Mouse (Mus musculus) embryonic stem cell, embryonic (primary cell): ENCODE measurements around the gene Fau.

Experiments
- CTCF ChIA-PET, 4 experiments: fragments of 300-600 bp in 2 of 4; fragments of 350-600 bp in 2 of 4; sonication (Branson Sonifier 250); formaldehyde crosslinking; loops; one replicate each; lab custom pipeline; 2022; ENCODE audit warnings: inconsistent platforms in 2 of 4; lab: Charles Lee
- POLR2A ChIA-PET, 4 experiments: fragments of 300-600 bp in 2 of 4; fragments of 350-600 bp in 2 of 4; sonication (Branson Sonifier 250); formaldehyde crosslinking; loops; one replicate each; lab custom pipeline; 2022; ENCODE audit warnings: antibody characterized with exemption in 4 of 4, inconsistent platforms in 1 of 4; lab: Charles Lee

The Fau gene

DNA sequence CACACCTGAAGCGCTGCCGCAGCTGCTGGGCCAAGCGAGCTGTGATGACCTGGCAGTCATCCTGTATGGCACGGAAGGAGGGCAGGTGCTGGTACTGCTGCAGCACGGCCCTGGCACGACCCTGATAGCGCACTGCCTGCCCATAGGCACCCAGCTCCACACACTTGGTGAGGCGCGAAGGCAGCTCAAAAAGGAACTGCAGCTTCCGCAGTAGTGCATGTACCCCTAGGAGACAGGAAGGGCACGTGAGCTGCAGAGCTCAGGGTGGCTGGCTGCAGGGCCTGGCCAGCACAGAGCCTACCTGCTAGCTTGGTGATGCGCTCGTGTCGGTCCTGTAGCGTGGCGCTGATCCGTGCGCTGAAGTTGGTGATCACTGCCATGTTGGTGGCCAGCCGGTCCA, 13.6 kb downstream of the Fau start:
- ChIA-PET CTCF (interaction anchor here (0.5 to 2.6 kb wide), 14 partner anchors 9 to 264 kb away, joined by 3 to 11 read pairs (median 3); partner anchors contain the start of genes Cdca5 (in 2 of the 4), Zfpl1 (in 2 of the 4), Znhit2 (in 2 of the 4) and Capn1 (in 1 of the 4)), POLR2A (interaction anchor here (0.8 to 47.9 kb wide), 52 partner anchors 5 to 428 kb away, joined by 3 to 1520 read pairs (median 4); partner anchors contain the start of genes Cdca5 (in 4 of the 4), Zfpl1 (in 4 of the 4), Capn1 (in 3 of the 4) and Fau (in 3 of the 4))

GRCm38 (mm10) chr19:6073889-6074288, 16.2 kb downstream of the Fau start:
- ChIA-PET CTCF (interaction anchor here in 1 of 4 experiments (0.6 kb wide), 1 partner anchor 54 kb away, joined by 3 read pairs; the partner anchor contains the start of gene Snx15), POLR2A (interaction anchor here in 2 of 4 experiments (29.9 to 47.9 kb wide), 4 partner anchors 2 to 15 kb away, joined by 1277 to 1520 read pairs (median 1398); partner anchors contain the start of genes Cdca5 (in 2 of the 2), Fau (in 2 of the 2), Gm28374 (in 2 of the 2) and Mrpl49 (in 2 of the 2))

DNA sequence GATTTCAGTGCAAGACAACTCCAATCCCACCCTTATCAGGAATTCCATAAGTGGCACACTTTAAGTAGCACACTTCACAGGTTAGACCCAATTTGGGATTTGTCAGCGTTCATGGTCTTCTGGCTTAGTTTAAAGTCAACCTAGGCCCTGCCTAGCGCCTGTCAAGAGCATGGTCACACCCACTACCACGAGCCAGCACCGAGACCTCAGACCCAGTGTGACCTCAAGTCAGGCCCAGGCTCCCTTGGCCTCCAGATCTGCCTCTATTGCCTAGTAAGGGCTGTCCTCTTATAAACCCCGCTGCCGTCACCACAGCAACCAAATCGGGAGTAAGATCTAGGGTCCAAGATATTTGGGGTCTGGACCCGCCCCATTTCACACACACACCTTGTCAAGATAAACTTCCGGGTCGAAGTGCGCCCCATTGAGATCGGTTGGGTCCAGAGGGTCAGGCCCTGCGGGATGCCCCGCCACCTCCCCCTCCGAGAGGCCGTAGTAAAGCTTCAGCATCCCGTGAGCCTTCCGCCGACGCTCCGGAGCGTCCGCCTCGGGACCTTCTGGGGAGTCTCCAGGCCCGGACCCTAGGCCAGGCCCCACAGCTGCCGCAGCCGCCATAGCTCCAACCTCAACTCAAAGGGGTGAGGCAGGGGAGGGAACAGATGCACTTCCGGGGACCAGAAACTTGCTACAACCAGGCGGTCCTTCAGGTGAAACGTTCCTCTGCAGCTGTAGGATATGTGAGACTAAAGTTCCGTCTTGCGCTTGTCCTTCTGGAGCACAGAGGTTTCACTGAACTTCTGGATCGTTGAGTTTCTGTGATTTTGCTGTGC, 19.1 kb downstream of the Fau start, which contains the start of gene Vps51:
Gene Vps51 (minus strand): TSS at position 668 of the 830 bp plus-strand sequence.
- POLR2A ChIA-PET = interaction anchor here (0.6 to 47.9 kb wide), 38 partner anchors 0 to 989 kb away, joined by 3 to 1520 read pairs (median 4); partner anchors contain the start of genes Tm7sf2 (in 4 of the 4), Cdca5 (in 3 of the 4), Snx15 (in 3 of the 4) and Zfpl1 (in 3 of the 4)
- CTCF ChIA-PET = interaction anchor here in 1 of 4 experiments (0.9 to 5.4 kb wide), 5 partner anchors 9 to 152 kb away, joined by 3 to 32 read pairs (median 3); partner anchors contain the start of genes Cdc42ep2, Tm7sf2 and Znhit2

GRCm38 (mm10) chr19:6079983-6080480, 22.4 kb downstream of the Fau start, which contains the start of gene Tmem262:
TSS of gene Tmem262 (plus strand) at chr19:6080033.
- ChIA-PET CTCF (interaction anchor here in 2 of 4 experiments (0.6 to 5.4 kb wide), 5 partner anchors 9 to 185 kb away, joined by 3 to 32 read pairs (median 5); partner anchors contain the start of gene Tm7sf2 (in 1 of the 2)), POLR2A (interaction anchor here in 3 of 4 experiments (0.6 to 47.9 kb wide), 12 partner anchors 4 to 283 kb away, joined by 3 to 1520 read pairs (median 4); partner anchors contain the start of genes Fau (in 2 of the 3), Mrpl49 (in 2 of the 3), Sf1 (in 2 of the 3) and Syvn1 (in 2 of the 3))

DNA sequence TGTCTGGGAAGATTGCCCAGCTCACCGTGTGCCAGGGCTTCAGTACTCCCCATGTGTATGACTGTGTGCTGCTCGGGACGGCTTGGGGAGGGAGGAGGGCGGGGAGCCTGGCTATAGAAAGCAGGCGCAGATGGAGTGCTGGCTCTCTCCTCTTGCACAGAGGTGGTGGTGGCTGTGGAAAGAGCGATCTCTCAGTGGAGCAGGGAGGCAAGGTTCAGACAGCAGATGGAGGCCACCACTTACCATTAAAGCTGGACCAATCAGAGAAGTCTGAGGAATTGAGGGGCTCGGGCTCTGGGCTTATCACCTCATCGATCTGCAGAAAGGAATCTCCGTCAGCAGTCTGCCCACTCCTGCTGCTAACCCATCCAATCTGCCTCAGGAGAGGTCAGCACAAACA, 24.5 kb downstream of the Fau start, which contains the start of gene Gm28374:
Gene Gm28374 (minus strand): TSS at position 101 of the 400 bp plus-strand sequence.
- ChIA-PET CTCF (interaction anchor here in 1 of 4 experiments (0.9 kb wide), 1 partner anchor 15 kb away, joined by 3 read pairs; no protein-coding TSS in a partner anchor), POLR2A (interaction anchor here in 3 of 4 experiments (0.8 to 47.9 kb wide), 7 partner anchors 6 to 46 kb away, joined by 3 to 1520 read pairs (median 5); partner anchors contain the start of genes Tm7sf2 (in 3 of the 3), Fau (in 2 of the 3), Mrpl49 (in 2 of the 3) and Syvn1 (in 2 of the 3))

DNA sequence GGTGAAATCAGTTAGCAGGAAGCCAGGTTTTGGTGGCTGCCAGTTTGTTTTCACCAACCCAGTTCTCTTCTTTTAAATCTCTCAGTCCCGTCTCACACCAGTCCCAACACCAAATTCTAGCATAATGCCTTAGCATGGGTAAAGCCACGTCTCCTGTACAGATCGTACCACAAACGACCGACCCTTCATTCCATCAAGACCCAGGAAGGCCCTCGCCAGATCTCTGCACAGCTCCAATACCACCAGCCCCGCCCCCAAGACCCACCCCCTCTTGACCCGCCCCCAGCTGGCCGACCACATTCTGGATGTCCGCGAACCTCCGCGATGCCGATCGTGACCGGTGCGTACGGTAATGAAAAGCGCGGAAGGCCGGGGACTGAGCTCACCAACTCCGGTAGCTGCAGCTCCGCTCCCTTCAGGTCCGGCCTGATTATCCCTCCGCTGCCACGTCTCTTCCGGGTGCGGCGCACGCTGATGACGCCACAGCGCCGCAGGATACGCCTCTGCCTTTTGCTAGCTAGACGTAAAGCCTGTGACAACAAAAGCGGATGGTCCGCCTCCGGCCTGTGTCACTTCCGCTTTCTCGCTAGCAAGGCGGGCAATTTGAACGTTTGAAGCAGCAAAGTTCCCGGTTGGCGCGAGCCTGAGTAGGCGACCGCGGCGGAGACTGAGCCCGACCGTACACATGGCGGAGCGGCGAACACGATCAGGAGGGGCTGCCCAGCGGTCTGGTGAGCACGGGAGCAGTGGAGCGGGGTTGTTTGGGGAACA, 27.0 kb downstream of the Fau start, which contains the start of the genes Zfpl1 and Cdca5:
Gene Zfpl1 (minus strand): TSS at position 479 of the 771 bp plus-strand sequence.
Gene Cdca5 (plus strand): TSS at position 506 of the 771 bp plus-strand sequence.
- ChIA-PET POLR2A (interaction anchor here (0.5 to 43.4 kb wide), 130 partner anchors 8 to 1281 kb away, joined by 3 to 1520 read pairs (median 5); partner anchors contain the start of genes Znhit2 (in 4 of the 4), Fau (in 3 of the 4), Mrpl49 (in 3 of the 4) and Pola2 (in 3 of the 4)), CTCF (interaction anchor here (0.6 to 3.8 kb wide), 18 partner anchors 8 to 1031 kb away, joined by 3 to 46 read pairs (median 4); partner anchors contain the start of genes Tm7sf2 (in 2 of the 4), Arl2 (in 1 of the 4), Capn1 (in 1 of the 4) and Cdc42bpg (in 1 of the 4))

DNA sequence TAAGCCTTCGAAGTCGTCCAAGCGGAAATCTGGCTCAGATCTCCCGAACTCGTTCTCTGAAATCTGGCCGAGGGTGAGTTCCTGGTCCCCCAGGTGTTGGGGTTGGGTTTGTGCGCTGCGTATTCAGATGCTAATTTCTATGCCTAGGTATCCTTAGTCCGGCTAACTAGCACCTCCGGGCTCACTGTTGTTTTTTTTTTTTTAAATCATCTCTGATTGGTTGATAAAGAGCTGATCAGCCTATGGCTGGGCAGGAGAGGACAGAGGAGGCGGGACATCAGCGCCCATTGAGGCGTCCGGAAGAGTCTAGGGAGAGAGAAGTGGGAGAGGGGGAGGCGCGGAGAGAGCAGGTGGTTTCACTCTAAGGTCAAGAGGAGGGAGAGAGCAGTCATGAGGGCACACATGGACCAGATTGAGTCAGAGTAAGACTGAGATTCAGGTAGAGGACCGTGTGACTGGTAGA, 27.8 kb downstream of the Fau start:
- CTCF ChIA-PET = interaction anchor here (0.6 to 3.8 kb wide), 27 partner anchors 8 to 890 kb away, joined by 3 to 46 read pairs (median 4); partner anchors contain the start of genes Tm7sf2 (in 2 of the 4), Capn1 (in 1 of the 4), Cdc42bpg (in 1 of the 4) and Syvn1 (in 1 of the 4)
- POLR2A ChIA-PET = interaction anchor here (0.5 to 43.4 kb wide), 171 partner anchors 8 to 1282 kb away, joined by 3 to 1520 read pairs (median 5); partner anchors contain the start of genes Vps51 (in 4 of the 4), Znhit2 (in 4 of the 4), Arl2 (in 3 of the 4) and Fau (in 3 of the 4)

DNA sequence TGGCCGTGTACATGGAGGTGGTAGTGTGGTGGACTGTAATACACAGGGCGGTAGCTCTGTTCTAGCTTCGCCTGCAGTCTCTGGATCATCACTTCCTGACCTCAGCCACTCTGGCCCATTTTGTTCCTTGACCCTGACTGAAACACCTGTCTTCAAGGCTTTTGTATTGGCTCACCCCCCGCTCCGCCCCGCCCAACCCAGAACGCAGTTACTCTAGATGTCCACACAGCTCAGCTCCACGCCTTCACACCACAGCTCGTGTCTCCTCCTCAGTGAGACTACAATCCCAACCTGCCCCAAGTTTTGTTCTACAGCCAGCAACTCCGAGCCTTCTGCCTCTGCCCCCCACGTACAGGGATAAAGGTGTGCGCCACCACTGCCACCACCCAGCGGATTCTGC, 31.2 kb downstream of the Fau start:
- ChIA-PET POLR2A (interaction anchor here (0.5 to 43.4 kb wide), 30 partner anchors 7 to 276 kb away, joined by 3 to 1520 read pairs (median 4); partner anchors contain the start of genes Mrpl49 (in 3 of the 4), Vps51 (in 3 of the 4), Cdc42ep2 (in 2 of the 4) and Fau (in 2 of the 4)), CTCF (interaction anchor here (0.6 to 1.9 kb wide), 6 partner anchors 21 to 479 kb away, joined by 3 to 9 read pairs (median 4); partner anchors contain the start of genes Arl2 (in 1 of the 4), Batf2 (in 1 of the 4) and Tm7sf2 (in 1 of the 4))

DNA sequence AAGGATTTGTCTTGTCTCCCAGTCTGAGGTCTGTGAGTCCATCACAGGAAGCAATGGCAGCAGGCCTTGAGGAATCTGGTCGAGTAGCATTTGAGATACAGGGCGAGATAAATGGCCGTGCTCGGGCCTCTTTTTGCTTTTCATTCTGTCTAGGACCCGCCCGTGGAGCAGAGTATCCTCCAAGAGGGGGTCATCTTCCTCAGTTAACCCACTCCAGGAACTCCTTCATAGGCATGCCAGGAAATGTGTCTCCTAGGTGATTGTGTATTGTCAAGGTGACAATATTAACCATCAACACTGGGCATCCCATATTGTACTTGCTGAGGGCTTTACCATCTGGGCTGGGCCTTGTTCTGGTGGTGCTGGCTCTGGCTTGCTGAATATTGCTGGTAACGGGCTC, 36.5 kb downstream of the Fau start, which contains the start of gene AC131692.1:
Gene AC131692.1 (plus strand): TSS at position 301 of the 400 bp plus-strand sequence.
- ChIA-PET CTCF (no interaction called here), POLR2A (interaction anchor here in 2 of 4 experiments (0.6 to 43.4 kb wide), 9 partner anchors 9 to 35 kb away, joined by 3 to 1520 read pairs (median 7); partner anchors contain the start of genes Cdca5 (in 2 of the 2), Tm7sf2 (in 2 of the 2), Vps51 (in 2 of the 2) and Zfpl1 (in 2 of the 2))

DNA sequence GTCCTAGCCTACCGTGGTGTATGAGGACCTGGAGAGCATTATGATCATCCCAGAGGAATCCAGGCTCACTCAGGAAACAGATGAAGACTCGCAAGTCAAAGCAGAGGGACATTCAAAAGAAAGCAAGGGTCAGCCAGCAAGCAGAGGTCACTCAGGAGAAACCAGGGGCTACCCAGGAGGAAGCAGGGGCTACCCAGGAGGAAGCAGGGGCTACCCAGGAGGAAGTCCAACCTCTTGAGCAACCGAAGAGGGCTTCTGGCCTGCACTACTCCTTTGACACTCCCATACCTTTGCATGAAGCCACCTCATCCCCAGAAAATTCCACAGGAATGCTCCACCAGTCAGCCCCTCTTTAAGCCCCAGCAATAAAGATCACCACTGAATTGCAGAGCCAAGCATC, 40.2 kb downstream of the Fau start:
- ChIA-PET POLR2A (interaction anchor here in 3 of 4 experiments (0.6 to 43.4 kb wide), 8 partner anchors 11 to 517 kb away, joined by 3 to 1520 read pairs (median 6); partner anchors contain the start of genes Cdca5 (in 2 of the 3), Zfpl1 (in 2 of the 3), Fau (in 1 of the 3) and Gm28374 (in 1 of the 3)), CTCF (no interaction called here)

DNA sequence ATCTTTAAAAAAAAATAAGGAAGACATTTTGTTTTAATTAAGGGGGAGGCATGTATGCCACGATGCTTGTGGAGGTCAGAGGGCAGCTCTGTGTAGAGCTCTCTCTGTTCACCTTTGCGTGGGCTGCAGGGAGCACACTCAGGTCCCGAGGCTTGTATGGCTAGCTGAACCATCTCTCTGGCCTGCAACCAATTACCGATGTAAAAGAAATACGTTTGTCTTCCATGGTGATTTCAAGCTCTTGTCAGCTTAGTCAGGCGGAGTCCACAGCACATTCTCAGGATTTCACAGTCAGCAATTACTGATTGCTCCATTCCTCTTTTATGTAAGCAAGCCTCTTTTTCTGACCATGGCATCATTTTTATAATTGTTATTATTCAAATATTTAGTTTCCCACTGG, 43.5 kb downstream of the Fau start:
- CTCF ChIA-PET = interaction anchor here in 1 of 4 experiments (0.6 kb wide), 1 partner anchor 145 kb away, joined by 4 read pairs; no protein-coding TSS in a partner anchor
- POLR2A ChIA-PET = interaction anchor here in 3 of 4 experiments (0.5 to 11.0 kb wide), 13 partner anchors 10 to 1890 kb away, joined by 3 to 137 read pairs (median 3); partner anchors contain the start of genes AC131692.1 (in 1 of the 3), Cdca5 (in 1 of the 3), Sac3d1 (in 1 of the 3) and Tm7sf2 (in 1 of the 3)

GRCm38 (mm10) chr19:6102169-6102853, 44.7 kb downstream of the Fau start:
- ChIA-PET CTCF (interaction anchor here in 1 of 4 experiments (2.4 kb wide), 1 partner anchor 315 kb away, joined by 7 read pairs; no protein-coding TSS in a partner anchor), POLR2A (interaction anchor here in 3 of 4 experiments (0.7 to 11.0 kb wide), 10 partner anchors 10 to 46 kb away, joined by 3 to 137 read pairs (median 6); partner anchors contain the start of genes AC131692.1 (in 1 of the 3), Cdca5 (in 1 of the 3), Snx15 (in 1 of the 3) and Tm7sf2 (in 1 of the 3))

DNA sequence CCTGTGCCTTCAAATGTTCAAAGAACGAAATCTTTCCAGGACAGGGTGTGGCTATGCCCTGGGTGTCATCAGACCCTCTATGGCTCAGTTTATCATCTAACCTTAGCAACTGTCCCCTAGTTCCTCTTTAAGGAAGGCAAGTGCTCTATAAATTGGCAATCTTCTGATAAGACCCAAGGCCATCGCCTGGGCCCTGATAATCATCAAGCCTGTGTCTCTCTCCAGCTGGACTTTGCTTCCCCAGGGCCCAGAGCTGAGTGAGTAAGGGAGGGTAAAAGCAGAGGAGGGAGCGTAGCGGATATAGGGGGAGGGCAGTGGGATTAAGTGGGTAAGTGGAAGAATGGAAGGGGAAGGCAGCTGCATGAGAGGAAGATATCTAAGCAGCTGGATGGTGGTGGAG, 46.8 kb downstream of the Fau start:
- ChIA-PET CTCF (no interaction called here), POLR2A (interaction anchor here in 3 of 4 experiments (0.6 to 11.0 kb wide), 7 partner anchors 13 to 147 kb away, joined by 3 to 137 read pairs (median 4); partner anchors contain the start of genes Sac3d1 (in 2 of the 3), AC131692.1 (in 1 of the 3), Arl2 (in 1 of the 3) and Cdca5 (in 1 of the 3))

GRCm38 (mm10) chr19:6105586-6105985, 47.9 kb downstream of the Fau start, which contains the start of gene Naaladl1:
TSS of gene Naaladl1 (plus strand) at chr19:6105782.
- ChIA-PET POLR2A (interaction anchor here in 3 of 4 experiments (0.5 to 11.0 kb wide), 6 partner anchors 13 to 64 kb away, joined by 3 to 137 read pairs (median 3); partner anchors contain the start of genes AC131692.1 (in 1 of the 3), Cdca5 (in 1 of the 3), Fau (in 1 of the 3) and Mrpl49 (in 1 of the 3)), CTCF (no interaction called here)
